Mouse (Mus musculus): ENCODE measurements around the gene P4ha1.
"Not testable (repeated sequence)": the region's sequence is repeated elsewhere in the genome, so short reads cannot be mapped to it uniquely, and the experiment has no call there.

Gene P4ha1

GRCm38 (mm10) chr10:59369426-59369825 lies 46.3 kb downstream of the P4ha1 start:
- no peak for DNase-seq (ENCODE audit: low spot score)

- no peak for DNase-seq (ENCODE audit: low spot score)
Observed at GRCm38 (mm10) chr10:59377906-59378305, 54.8 kb downstream of the P4ha1 start.

- DNase-seq (ENCODE audit: low spot score): no peak
Observed at GRCm38 (mm10) chr10:59378728-59379127, 55.6 kb downstream of the P4ha1 start.

- no peak for DNase-seq (ENCODE audit: low spot score)
Observed at GRCm38 (mm10) chr10:59379927-59380326, 56.8 kb downstream of the P4ha1 start.

- DNase-seq (ENCODE audit: low spot score): peak; percentile 39
Observed at GRCm38 (mm10) chr10:59380411-59380821, 57.3 kb downstream of the P4ha1 start.

- peak; percentile 38 for DNase-seq (ENCODE audit: low spot score)
Observed at GRCm38 (mm10) chr10:59381563-59381962, 58.5 kb downstream of the P4ha1 start.

GRCm38 (mm10) chr10:59386951-59387350 lies 63.9 kb downstream of the P4ha1 start:
- no peak for DNase-seq (ENCODE audit: low spot score)

GRCm38 (mm10) chr10:59389652-59390051 lies 66.6 kb downstream of the P4ha1 start:
- DNase-seq (ENCODE audit: low spot score): no peak

- DNase-seq (ENCODE audit: low spot score): no peak
Observed at GRCm38 (mm10) chr10:59391907-59392306, 68.8 kb downstream of the P4ha1 start.

- DNase-seq (ENCODE audit: low spot score): not testable (repeated sequence)
Observed at GRCm38 (mm10) chr10:59395461-59395860, 72.4 kb downstream of the P4ha1 start, which contains the start of gene Gm10273. Gene Gm10273 (plus strand): TSS chr10:59395632.

- no peak for DNase-seq (ENCODE audit: low spot score)
Observed at GRCm38 (mm10) chr10:59402899-59403792, 80.0 kb downstream of the P4ha1 start, which contains the start of gene Pla2g12b. Gene Pla2g12b (plus strand): TSS chr10:59403660.

GRCm38 (mm10) chr10:59403793-59404149 lies 80.7 kb downstream of the P4ha1 start:
- DNase-seq (ENCODE audit: low spot score): no peak

GRCm38 (mm10) chr10:59408499-59408898 lies 85.4 kb downstream of the P4ha1 start:
- no peak for DNase-seq (ENCODE audit: low spot score)

GRCm38 (mm10) chr10:59410264-59410663 lies 87.2 kb downstream of the P4ha1 start:
- DNase-seq (ENCODE audit: low spot score): no peak

- no peak for DNase-seq (ENCODE audit: low spot score)
Observed at GRCm38 (mm10) chr10:59413711-59414110, 90.6 kb downstream of the P4ha1 start.

- no peak for DNase-seq (ENCODE audit: low spot score)
Observed at GRCm38 (mm10) chr10:59416623-59417022, 93.5 kb downstream of the P4ha1 start.

- no peak for DNase-seq (ENCODE audit: low spot score)
Observed at GRCm38 (mm10) chr10:59419516-59419915, 96.4 kb downstream of the P4ha1 start.

Data from c-Kit-positive CD71-positive TER-119-positive erythroid progenitor cells, embryonic 14.5 days (primary cell).